Mouse (Mus musculus) stomach, postnatal 0 days (tissue): ENCODE measurements around the gene Lpcat3.

Experiments used
- CTCF ChIP-seq: IDR thresholded peaks from 2 replicates; pipeline ENCODE4 v1.5.1; 2016; ENCODE audit warnings: antibody characterized with exemption, low read depth, mild to moderate bottlenecking, moderate library complexity
- EP300 ChIP-seq: optimal IDR thresholded peaks from 2 replicates; pipeline ENCODE3; 2016; ENCODE audit warnings: antibody characterized with exemption

DNA sequence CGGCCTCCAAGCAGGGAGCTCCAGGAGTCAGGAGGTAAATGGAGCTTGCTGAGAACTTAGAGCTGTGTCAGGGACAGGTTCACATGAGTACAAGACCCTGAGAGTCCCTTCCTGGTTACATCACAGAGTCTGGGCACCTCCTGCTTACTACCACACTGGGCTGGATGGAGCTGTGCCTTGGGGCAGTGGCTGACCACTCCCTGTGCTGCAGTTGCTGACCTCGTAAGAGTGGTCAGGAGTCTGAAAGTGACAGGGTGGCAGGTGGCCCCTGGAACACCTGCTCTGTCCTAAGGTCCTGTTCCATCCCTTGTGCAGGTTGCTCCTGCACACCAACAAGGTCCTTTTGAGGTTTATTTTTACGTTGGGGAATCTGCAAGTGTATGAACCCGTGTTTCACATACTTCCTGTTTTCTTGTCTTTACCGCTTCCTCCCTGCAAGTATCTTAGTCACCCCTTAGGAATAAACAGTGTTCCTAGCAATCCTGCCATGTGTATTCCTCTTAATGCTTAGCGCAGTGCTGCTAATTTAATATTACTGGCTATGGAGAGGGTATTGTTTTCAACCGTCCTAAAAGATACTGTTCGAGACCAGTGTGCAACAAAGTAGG lies 25.4 kb downstream of the Lpcat3 start:
- TF ChIP-seq CTCF (no peak), EP300 (no peak)
